Mouse (Mus musculus) adrenal gland, postnatal 36 days (tissue): Measurements from ENCODE around the gene Fig4. TPM values are rescaled to one million over a fixed set of nuclear protein-coding genes. Genes with fewer than 3 reads are reported as not detected.

Experiments
- DNase-seq, 2 experiments: peaks; one replicate each; pipeline ENCODE4 v3.0.0; 2021; ENCODE audit warnings: mixed read lengths in 1 of 2
- total RNA-seq, 2 experiments: library from RNA; stranded (reverse); gene quantifications; 2 replicates each; pipeline ENCODE4 v1.2.3; 2021

Fig4 gene
- total RNA-seq, 2 experiments from 2014 or later: 16.5 to 21.9 TPM

DNA sequence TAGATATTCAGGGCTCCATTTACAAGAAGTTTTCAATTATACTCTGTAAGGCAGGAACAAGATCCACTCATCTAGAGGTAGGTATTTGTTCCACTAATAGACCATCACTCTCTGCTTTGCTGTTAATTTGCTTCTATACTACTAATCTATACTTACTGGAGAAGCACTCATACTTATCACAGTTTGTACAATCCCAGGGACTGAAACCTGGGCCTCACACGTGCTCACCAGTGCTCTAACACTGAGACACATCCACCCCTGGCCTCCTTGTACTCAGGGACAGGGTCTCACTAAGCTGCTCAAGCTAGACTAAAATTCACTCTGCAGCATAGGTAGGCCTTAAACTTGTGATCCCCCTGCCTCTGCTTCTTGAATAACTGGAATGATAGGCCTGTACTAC lies 41.8 kb downstream of the Fig4 start:
- no peak for DNase-seq

DNA sequence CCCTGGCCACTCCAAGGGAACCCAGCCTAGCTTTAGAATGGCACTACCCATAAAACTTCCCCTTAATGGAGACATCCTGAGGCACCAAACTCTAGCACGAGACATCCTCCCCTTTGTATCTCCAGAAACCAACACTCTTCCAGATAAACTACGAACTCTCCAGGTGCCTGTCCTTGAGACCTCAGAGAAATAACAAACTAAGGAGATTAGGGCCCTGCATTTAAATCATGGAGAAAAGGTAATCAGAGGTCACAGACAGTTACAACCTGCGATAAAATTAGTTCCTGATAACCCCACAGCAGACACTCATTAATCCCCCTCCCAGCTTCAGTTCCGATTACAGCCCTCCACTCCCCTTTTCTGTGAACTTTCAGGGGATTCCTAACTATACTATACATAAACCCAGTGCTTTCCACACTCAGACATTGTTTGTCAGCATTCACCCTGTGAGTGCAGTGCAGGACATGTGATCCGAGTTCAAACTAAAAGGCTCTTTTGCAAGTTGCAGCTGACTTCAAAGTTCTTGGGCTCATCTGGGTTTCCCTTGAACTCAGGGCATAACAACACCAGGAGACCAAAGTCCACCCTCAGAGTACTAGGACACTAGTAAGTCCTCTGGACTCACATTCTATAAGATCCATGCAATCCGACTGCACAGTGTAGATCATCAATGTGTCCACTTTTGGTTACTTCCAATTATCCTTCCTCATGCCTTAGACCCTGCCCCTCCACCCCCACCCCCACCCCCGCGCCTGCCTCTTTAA lies 42.6 kb downstream of the Fig4 start:
- no peak for DNase-seq

DNA sequence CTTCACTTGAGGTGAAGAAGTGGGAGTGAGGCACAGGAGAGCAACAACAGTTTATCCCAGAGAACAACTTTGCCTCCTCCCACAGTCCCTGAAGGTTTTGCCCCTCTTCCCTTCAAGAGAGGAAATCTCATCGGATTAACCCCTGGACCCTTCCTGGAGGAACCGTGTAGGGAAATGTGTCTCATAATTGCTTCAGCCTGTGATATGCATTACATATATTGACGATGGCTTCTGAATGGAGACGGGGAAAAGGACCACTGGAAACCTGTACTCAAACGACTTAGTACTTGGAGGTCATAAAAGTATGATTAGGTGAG lies 52.4 kb downstream of the Fig4 start:
- no peak for DNase-seq

DNA sequence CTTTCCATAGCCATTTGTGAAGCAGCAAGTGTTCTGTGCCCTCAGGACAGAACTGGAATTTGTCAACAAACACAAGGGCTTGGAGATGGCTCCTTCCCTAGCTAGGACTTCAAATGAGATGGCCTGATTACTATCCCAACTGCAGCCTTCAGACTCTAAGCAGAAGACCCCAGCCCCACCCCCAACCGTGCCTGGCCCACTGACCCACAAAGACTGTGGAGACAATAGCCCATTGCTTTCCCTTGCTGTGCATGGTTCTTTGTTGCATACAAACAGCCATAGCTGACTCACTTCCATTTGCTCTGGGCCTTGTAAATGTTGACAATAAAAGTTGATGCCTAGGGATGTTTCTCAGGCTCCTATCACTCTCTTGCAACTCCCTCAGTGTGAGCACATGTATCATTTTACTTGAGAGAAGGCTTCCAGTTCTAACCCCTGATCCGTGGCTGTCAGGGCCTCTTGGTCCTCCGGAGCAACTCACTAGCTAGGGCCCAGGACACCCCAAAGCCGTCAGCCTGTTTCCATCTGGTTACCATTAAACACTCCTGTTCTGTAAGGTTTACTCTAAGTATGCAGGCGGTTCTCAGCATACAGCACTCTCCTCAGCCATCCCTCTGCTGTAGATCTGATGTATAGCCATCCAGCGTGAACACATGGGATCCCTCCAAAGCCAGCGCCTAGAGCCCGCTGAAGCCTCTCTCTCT lies 52.9 kb downstream of the Fig4 start:
- no peak for DNase-seq

DNA sequence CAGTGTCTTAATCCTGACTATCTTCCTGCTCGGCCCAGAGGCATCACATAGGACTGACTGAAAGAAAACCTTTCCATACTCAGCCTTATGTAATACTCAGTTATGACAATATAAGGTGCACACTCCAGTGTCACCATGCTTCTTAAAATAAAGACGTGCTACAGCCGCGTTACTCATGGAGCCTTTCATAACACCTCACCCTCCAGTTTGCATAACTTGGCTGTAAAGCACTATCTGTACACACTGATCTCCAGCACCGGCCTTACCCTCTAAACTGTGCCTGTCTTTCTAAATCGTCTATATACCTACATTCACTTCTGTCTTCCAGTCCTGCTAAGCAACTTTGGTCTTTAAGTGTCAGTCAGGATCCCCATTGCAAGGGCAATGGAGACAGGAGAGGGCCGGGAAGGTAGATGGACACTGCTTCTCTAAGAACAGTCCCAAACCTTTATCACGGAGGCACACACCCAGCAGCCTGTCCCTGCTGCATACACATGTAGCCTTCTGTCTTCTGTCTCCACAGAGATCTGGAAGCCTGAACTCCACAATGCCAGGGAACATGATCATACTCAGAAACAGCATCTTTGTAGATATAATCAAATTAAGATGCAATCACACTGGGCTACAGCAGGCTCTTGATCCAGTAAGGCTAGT lies 53.9 kb downstream of the Fig4 start:
- no peak for DNase-seq

DNA sequence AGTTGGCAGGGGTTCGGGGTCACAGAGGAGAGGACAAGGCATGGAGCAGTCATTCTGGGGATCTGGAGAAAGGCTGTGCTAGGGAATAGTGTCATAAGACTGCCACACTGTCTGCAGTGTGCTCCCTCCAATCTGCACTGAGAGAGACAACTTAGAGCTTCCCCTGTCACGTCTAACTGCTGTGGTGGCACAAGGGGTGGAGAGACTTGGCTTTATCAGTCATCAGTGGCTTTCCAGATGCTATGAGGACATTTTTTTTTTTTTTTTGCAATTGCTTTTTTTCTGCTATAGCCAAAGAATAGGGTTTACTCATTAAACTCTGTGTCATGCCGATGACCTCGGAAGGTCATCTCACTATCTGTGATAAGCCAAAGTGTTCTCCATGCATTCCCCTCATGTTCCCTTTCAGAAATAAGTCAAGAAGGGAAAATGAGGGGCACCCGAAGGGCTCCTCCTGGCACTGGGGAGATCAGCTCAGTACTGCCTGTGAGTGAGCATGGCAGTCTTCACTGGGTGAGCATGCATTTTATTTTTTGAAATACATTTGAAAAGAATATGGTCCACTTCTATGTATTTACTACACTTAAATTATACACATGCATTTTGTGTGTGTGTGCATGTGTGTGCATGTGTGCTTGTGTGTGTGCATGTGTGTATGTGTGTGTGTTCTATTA lies 55.1 kb downstream of the Fig4 start:
- DNase-seq: peak; percentile 38 to 46

DNA sequence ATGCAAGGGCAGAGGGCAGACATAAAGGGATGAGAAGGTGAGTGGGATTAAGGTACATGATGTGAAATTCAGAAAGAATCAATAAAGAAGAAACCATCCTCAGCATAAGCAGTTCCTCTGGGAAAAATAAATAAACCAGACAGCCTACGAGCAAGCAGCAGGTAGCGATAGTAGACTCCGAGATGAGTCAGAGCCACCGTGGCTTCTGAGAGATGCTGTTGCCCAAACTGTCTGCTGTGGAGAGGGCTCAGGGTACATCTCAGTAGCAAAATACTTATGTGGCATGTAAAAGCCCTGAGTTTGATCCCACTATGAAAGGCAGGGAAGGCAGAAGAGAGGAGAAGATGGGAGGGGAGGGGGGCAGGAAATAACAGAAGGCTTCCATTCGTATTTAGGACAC lies 56.9 kb downstream of the Fig4 start:
- DNase-seq: no peak

DNA sequence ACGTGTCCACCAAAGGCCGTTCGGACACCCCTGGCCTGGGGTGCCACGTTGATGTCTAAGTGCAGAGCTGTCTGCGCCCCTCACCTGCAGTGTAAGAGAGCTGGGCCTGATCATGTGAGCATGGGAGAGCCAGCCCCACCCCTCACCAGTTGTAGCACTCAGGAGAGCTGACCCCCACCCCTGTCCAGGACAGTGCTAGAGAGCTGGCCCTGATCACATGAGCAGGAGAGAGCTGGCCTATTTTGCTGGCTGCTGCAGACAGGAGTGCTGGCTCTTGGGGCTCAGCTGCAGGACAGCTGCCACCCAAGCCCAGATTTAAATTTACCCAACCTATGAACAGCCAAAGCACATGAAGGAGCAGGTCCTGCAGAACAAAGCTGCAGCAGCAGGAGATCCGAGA lies 57.6 kb downstream of the Fig4 start:
- DNase-seq: no peak

DNA sequence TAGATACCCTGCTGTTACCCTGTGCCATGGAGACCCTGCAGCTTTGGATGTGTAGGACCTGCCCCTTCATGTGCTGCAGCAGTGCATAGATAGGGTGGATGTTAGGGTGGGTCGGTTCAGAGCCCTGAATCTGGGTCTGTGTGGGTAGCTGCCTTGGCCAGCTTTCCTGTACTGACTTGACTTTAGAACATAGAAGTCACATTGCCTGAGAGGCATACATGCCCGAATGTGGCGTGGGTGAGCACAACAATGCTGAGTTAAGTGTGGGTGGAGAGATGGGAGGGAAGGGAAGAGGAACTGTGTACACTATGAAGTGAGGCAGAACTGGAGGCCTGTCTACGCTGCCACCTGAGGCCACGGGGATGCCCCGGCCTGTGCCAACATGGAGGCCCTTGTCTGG lies 58.0 kb downstream of the Fig4 start:
- no peak for DNase-seq

DNA sequence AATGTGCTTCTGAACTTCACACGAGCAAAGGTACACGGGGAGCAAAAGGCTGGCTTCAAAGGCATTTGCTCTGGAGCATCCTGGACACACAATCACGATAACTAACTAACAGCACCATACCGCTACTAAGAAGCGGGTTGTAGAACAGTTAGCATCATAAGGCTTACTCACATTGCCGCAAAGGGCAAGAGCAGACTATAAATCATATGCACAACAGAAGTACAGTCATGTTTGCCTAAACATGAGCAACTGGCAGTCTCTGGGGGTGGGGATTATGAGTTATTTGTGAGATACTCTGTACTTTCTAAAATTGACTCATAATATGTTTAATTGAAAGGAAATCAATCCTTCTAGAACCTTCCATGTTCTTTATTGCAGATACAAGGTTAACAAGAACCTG lies 59.1 kb downstream of the Fig4 start:
- DNase-seq: peak; percentile 10 to 18

DNA sequence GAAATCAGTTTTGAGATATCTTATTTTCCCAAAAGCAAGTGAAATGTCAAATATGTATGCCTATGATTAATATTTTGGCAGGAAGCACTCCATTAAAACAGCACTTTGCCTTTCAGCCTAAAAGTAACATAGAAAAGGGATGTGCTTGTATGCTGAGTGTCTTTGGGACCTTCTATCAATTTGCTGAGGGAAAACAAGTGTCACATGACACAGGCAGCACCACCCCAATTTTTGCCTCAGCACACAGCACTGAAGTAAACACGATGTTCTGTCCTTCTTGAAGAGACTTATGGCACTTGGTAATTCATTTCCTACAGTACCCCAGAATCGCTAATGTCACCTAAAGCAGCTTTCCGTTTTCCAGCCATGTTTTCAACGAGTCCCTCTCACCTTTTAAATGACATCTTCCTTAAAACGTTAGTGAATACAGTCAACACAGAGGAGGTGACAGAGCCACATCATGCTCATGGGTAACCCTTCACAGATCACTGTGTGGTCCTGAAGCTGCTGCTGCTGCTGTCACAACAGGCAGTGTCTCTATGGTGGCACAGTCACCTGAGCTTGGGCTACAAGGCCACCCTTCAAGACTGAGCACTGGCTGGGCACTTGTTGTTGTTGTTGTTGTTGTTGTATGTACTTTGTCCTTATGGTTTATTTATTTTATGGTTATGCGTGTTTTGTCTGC lies 61.4 kb downstream of the Fig4 start:
- no peak for DNase-seq

DNA sequence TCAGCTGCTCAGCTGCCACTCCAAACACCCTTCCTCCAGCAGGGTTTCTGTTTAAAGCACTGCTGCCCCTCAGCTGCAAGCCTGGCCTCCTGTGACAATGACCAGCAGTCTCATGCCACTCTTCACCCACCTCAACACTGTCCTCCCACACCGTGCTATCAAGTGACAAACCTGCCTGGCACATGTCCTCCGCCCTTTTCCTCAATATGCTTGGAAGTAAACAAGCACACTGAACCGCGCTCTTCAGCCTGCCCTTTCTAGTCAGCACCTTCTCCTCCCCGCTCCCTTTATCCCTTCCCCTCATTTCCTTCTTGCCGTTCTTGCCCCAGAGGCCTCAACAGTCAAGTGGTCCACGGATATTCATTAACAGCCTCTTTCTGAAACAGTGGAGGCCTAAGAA lies 62.0 kb downstream of the Fig4 start:
- DNase-seq: no peak

DNA sequence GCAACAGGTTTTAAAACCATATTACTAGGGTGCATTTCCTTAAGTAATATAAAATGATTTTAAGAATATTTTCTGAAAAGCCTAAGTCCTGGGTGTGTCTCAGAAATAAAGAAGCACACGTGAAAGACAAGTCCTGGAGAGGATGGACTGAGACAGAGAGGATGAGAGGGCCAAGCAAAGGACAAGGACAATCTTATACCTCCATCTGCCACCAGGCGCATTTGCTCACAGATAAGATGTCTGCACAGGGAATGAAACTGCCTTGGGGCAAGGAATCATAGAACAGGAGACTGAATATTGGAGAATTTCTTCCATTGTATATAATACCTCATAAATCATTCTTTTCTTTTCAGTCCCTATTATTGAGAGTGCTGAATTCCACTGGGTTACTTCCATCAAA lies 67.0 kb downstream of the Fig4 start:
- no peak for DNase-seq

DNA sequence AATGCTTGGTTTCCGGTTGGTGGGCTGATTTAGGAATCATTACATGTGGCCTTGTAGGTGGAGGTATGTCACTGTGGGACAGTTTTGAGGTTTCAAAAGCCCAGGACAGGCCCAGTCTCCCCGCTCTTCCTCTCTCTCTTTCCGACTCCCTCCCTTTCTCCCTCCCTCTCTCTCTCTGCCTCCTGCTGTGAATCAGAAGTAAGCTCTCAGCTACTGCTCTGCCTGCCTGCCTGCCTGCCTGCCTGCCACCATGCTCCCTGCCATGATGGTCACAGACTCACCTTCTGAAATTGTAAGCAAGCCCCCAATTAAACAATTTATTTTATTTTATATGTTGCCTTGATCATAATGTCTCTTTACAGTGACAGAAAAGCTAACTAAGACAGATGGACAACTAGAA lies 67.5 kb downstream of the Fig4 start:
- DNase-seq: no peak

DNA sequence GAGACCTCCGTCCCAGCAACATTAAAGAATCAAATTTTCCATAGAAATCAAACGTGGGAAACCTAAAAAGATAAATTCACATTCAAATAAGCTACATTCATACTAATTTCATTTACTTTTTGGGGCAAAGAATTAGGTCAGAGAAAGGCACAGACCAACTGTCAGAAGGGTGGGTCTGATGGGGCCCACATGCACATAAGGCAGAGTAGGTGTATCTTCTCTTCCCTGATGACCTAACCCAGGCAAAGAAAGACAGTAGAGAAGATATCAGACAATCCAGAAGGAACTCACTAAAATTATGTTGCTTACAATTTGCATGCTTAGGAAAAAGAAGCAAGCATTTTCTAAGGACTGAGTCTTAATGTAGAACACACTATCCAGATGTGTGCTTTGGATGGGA lies 67.9 kb downstream of the Fig4 start:
- no peak for DNase-seq

DNA sequence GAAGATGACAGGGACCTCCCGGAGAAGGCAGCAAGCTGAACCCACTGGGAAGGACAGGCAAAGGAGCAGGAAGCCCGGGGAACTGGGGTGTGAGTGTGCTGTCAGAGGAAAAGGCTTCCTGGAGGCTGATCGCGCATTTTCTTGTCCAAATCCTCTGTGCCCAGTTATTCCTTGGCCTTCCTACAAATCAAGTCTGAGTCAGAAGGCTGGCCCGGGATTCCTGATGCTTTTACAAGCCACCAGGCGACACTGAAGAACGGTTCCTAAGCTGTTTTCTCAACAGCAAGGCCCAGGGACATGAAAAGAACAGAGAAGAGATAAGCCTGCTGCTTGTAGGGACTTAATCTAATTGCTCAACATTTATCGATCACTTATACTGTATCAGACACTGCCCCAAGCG lies 68.5 kb downstream of the Fig4 start:
- DNase-seq: peak in 1 of 2 experiments; percentile 15

DNA sequence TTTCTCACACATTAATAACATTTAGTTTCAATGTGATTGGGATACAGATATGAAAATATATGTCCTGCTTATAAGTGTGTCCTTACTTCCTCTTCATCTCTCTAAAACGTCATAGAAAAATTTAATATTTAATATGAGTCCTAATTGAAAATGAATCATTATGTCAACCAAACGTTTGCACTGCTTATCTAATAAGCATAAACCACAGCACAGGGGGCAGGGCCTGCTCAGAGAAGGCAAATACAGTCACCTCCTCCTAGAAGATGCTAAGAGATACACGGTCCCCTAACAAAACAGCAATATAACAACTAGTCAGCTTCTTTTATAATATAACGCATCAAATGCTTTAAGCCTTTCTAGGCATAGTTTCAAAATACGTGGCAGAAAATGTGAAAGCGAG lies 69.9 kb downstream of the Fig4 start:
- no peak for DNase-seq

DNA sequence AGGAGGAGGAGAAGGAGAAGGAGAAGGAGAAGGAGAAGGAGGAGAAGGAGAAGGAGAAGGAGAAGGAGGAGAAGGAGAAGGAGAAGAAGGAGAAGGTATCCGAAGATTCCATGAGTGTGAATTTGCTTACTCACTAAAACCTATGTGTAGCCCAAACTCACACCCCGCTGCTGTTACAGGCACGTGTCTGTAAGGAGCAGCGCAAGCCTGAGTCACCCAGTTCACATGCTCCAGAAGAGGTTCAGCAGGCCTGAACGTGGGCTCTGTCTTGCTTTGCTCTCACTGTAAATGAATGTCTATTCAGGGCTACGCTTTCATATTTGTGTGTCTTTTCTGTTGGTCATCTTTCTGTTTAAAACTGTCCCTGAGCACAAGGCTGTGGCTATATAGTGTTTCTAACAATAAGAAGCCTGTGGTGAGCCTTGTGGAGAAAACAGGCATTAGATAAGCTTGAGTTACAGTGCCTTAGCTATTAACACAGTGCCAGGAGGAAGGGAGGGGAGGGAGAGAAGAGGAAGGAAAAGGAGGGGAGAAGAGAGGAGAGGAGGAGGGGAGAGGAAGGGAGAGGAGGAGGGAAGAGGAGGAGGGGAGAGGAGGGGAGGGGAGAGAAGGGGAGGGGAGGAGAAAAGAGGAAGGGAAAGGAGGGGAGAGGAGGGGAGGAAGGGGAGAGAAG lies 71.8 kb downstream of the Fig4 start:
- peak in 1 of 2 experiments; percentile 22 for DNase-seq

DNA sequence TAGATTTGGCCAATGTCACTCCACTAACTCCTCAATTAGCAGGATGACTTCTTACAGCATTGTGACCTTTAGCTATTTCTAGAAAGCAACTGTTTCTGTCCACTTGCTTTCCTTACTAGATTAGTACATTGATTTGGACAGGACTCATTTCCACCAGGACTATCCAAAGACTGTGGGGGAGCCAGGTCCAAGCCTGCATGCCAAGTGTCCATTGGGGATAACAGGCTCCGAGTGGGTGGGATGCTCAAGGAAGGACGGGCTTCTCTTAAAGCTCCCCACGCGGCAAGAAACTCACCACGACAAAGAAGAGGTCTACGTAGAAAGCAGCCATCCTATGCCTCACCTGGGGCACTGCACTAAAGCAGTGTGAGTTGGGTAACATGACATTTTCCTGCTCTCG lies 75.4 kb downstream of the Fig4 start:
- no peak for DNase-seq

DNA sequence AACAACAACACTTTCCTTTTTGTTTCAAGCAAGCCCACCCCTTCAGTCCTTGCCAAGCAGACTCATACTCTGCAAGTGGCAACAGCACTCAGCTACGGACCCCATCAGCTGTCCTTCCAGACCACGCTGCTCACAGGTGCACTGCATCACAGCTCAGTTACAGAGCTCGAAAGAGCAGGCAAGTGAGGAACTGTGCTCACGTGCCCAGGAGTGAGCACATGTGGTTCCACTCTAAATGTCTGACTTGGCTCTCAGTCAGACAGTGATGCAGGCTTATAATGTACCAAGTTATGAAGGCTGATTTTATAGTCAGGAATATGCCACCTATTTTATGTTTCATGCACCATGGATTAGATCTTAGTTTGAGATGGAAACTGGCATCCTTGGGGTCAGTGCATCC lies 79.6 kb downstream of the Fig4 start:
- no peak for DNase-seq

DNA sequence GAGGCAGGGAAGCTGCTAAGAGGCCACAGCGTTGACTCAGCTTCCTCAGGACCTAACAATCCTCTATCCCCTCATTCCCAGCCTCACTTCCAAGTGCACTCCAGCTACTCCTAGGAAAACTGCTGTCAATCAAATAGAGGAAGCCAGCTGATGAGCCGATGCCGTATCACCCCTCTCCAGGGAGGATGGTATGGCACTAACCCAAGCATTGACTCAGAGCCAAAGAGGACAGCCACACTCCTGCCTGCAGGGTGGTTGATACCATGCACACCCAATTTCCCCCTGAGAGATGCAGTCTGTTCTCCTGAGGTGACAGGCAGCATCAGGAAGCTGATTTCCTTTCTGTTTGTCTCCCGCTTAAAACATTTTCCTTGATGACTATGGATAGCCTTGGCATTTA lies 81.9 kb downstream of the Fig4 start:
- peak; percentile 4 to 10 for DNase-seq

DNA sequence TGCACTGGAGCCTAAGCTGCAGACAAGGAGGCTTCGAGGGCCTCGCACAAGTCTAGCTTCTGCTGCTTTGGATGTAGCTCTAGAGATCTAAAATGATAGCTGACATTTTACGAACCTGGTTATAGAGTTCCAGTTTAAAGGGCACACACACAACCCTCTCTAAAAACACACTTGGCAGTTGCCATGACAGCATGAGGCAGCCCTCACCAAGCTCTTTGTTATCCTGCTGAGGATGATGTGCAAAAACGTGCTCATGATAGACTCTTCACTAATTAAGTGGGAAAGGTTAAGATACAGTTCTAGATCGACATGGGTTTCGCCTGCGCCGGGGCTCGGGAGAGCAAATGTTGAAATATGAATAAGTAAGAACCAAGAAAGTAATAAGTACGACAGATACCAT lies 84.2 kb downstream of the Fig4 start:
- no peak for DNase-seq
